Mouse (Mus musculus) forebrain, embryonic 14.5 days (tissue): ENCODE data around the gene Tnni2. TPM values are rescaled to one million over a fixed set of nuclear protein-coding genes. Genes with fewer than 3 reads are reported as not detected.

ENCODE experiments used
- ATAC-seq: fragments of 200-750 bp; cut with Nextera tagmentation; 2 replicates; pipeline ENCODE4 v1.8.0; 2017; ENCODE audit warnings: mild to moderate bottlenecking, moderate library complexity
- DNase-seq: peaks from one replicate; pipeline ENCODE4 v3.0.0-alpha.2; 2015; ENCODE audit warnings: low spot score
- H3K27ac ChIP-seq: fragments of 300-500 bp; sonication (generic); 2 replicates; pipeline ENCODE4 v1.5.1; 2014; ENCODE audit warnings: low read depth, mild to moderate bottlenecking, control low read depth, low read length, moderate library complexity
- H3K27me3 ChIP-seq: fragments of 300-500 bp; sonication (generic); replicated peaks from 2 replicates; pipeline ENCODE4 v1.6.1; 2014; ENCODE audit warnings: low read length, control low read depth, mixed read lengths; ENCODE audit not compliant: control insufficient read depth, insufficient read depth
- H3K36me3 ChIP-seq: fragments of 300-500 bp; sonication (generic); 2 replicates; pipeline ENCODE4 v1.6.1; 2014; ENCODE audit warnings: low read length, control low read depth; ENCODE audit not compliant: control insufficient read depth, insufficient read depth
- H3K4me1 ChIP-seq: fragments of 300-500 bp; sonication (generic); 2 replicates; pipeline ENCODE4 v1.6.1; 2014; ENCODE audit warnings: antibody characterized with exemption, low read length, control low read depth; ENCODE audit not compliant: control insufficient read depth, insufficient read depth
- H3K4me2 ChIP-seq: fragments of 300-500 bp; sonication (generic); 2 replicates; pipeline ENCODE4 v1.6.1; 2014; ENCODE audit warnings: mild to moderate bottlenecking, control low read depth, low read length
- H3K4me3 ChIP-seq: fragments of 300-500 bp; sonication (generic); 2 replicates; pipeline ENCODE4 v1.5.1; 2014; ENCODE audit warnings: low read depth, low read length, control low read depth
- H3K9ac ChIP-seq: fragments of 300-500 bp; sonication (generic); 2 replicates; pipeline ENCODE4 v1.6.1; 2014; ENCODE audit warnings: mild to moderate bottlenecking, low read length, control low read depth, moderate library complexity
- H3K9me3 ChIP-seq: fragments of 300-500 bp; sonication (generic); replicated peaks from 2 replicates; pipeline ENCODE4 v1.6.1; 2016; ENCODE audit warnings: low read length, control low read depth, mixed read lengths; ENCODE audit not compliant: control insufficient read depth
- WGBS: fragments of 180-500 bp; shearing (Covaris S2); extraction: QIAGEN DNeasy Blood & Tissue Kit; methylation state at CpG from one replicate; pipeline ENCODE4 v1.1.7; 2014; 5-methylcytosine and 5-hydroxymethylcytosine counted together
- polyA plus RNA-seq: library from polyadenylated mRNA; unstranded; fragments of >200 nt; fragmentation: Nextera tagmentation; extraction: Ambion mirVana; gene quantifications from 2 replicates; pipeline ENCODE4 v1.2.1, GENCODE M21; 2014

Tnni2 gene
- polyA plus RNA-seq, 1 experiment from 2014 or later: 0.67 TPM

- no peaks in the 10 kb centered on the region for H3K27me3 ChIP-seq
- H3K27ac ChIP-seq: no peak overlapping the region
- H3K4me2 ChIP-seq: no peak overlapping the region
- H3K9ac ChIP-seq: no peak overlapping the region
- H3K4me3 ChIP-seq: no peak overlapping the region
- no peaks in the 10 kb centered on the region for H3K36me3 ChIP-seq
- WGBS: 36% methylated on average over 6 of the region's 6 CpGs
- H3K9me3 ChIP-seq: no peaks in the 10 kb centered on the region
- DNase-seq: no peak
- ATAC-seq: no peak
- peaks cover 3% of the 10 kb centered on the region; the same call in 1 of the 2 replicates for H3K4me1 ChIP-seq
Observed at GRCm38 (mm10) chr7:142471414-142471861, 29.8 kb downstream of the Tnni2 start.

GRCm38 (mm10) chr7:142471884-142472570, 30.4 kb downstream of the Tnni2 start:
- Histone ChIP-seq H3K27me3 (no peaks in the 10 kb centered on the region), H3K27ac (no peak overlapping the region), H3K4me1 (peaks cover 3% of the 10 kb centered on the region; the same call in 1 of the 2 replicates), H3K4me3 (no peak overlapping the region), H3K4me2 (no peak overlapping the region), H3K9ac (peak overlapping the region; percentile 13; the same call in 1 of the 2 replicates), H3K9me3 (no peaks in the 10 kb centered on the region), H3K36me3 (no peaks in the 10 kb centered on the region)
- no peak for ATAC-seq
- no peak for DNase-seq
- WGBS: 45% methylated on average over 15 of the region's 15 CpGs

GRCm38 (mm10) chr7:142472936-142473335, 31.3 kb downstream of the Tnni2 start:
- Histone ChIP-seq H3K4me3 (no peak overlapping the region), H3K4me1 (peaks cover 3% of the 10 kb centered on the region; the same call in 1 of the 2 replicates), H3K9ac (no peak overlapping the region), H3K9me3 (no peaks in the 10 kb centered on the region), H3K36me3 (no peaks in the 10 kb centered on the region), H3K27ac (no peak overlapping the region), H3K4me2 (no peak overlapping the region), H3K27me3 (no peaks in the 10 kb centered on the region)
- 91% methylated on average over 4 of the region's 4 CpGs for WGBS
- no peak for ATAC-seq
- DNase-seq: no peak

GRCm38 (mm10) chr7:142473476-142473875, 31.9 kb downstream of the Tnni2 start:
- Histone ChIP-seq H3K9me3 (no peaks in the 10 kb centered on the region), H3K36me3 (no peaks in the 10 kb centered on the region), H3K9ac (no peak overlapping the region), H3K4me3 (no peak overlapping the region), H3K4me1 (peaks cover 3% of the 10 kb centered on the region; the same call in 1 of the 2 replicates), H3K4me2 (no peak overlapping the region), H3K27ac (no peak overlapping the region), H3K27me3 (no peaks in the 10 kb centered on the region)
- DNase-seq (no peak), ATAC-seq (no peak)
- WGBS: 84% methylated on average over 2 of the region's 2 CpGs

GRCm38 (mm10) chr7:142474799-142475198, 33.2 kb downstream of the Tnni2 start:
- Histone ChIP-seq H3K4me1 (peaks cover 3% of the 10 kb centered on the region; the same call in 1 of the 2 replicates), H3K9ac (no peak overlapping the region), H3K9me3 (no peaks in the 10 kb centered on the region), H3K27ac (no peak overlapping the region), H3K36me3 (no peaks in the 10 kb centered on the region), H3K4me3 (no peak overlapping the region), H3K27me3 (no peaks in the 10 kb centered on the region), H3K4me2 (no peak overlapping the region)
- 86% methylated on average over 14 of the region's 14 CpGs for WGBS
- no peak for DNase-seq
- no peak for ATAC-seq

GRCm38 (mm10) chr7:142475641-142476040, 34.0 kb downstream of the Tnni2 start:
- DNase-seq: no peak

GRCm38 (mm10) chr7:142476271-142476670, 34.7 kb downstream of the Tnni2 start:
- Histone ChIP-seq H3K9ac (no peak overlapping the region), H3K36me3 (no peaks in the 10 kb centered on the region), H3K4me1 (peaks cover under 1% of the 10 kb centered on the region), H3K27me3 (no peaks in the 10 kb centered on the region), H3K9me3 (no peaks in the 10 kb centered on the region), H3K4me3 (no peak overlapping the region), H3K4me2 (no peak overlapping the region), H3K27ac (no peak overlapping the region)
- DNase-seq (no peak), ATAC-seq (no peak)
- 82% methylated on average over 5 of the region's 5 CpGs for WGBS

More at GRCm38 (mm10) chr7:142475641-142476040, 34.0 kb downstream of the Tnni2 start:
- peaks cover 3% of the 10 kb centered on the region; the same call in 1 of the 2 replicates for H3K4me1 ChIP-seq
- 57% methylated on average over 7 of the region's 7 CpGs for WGBS
- H3K9ac ChIP-seq: no peak overlapping the region
- H3K36me3 ChIP-seq: no peaks in the 10 kb centered on the region
- H3K27me3 ChIP-seq: no peaks in the 10 kb centered on the region
- ATAC-seq: no peak
- no peak overlapping the region for H3K4me3 ChIP-seq
- no peak overlapping the region for H3K4me2 ChIP-seq
- H3K9me3 ChIP-seq: no peaks in the 10 kb centered on the region
- H3K27ac ChIP-seq: no peak overlapping the region

- no peaks in the 10 kb centered on the region for H3K27me3 ChIP-seq
- DNase-seq (no peak), ATAC-seq (no peak)
- H3K9me3 ChIP-seq: no peaks in the 10 kb centered on the region
- H3K27ac ChIP-seq: no peak overlapping the region
- H3K4me1 ChIP-seq: peaks cover 7% of the 10 kb centered on the region
- H3K9ac ChIP-seq: no peak overlapping the region
- H3K4me3 ChIP-seq: no peak overlapping the region
- H3K4me2 ChIP-seq: no peak overlapping the region
- no peaks in the 10 kb centered on the region for H3K36me3 ChIP-seq
- WGBS: 85% methylated on average over 13 of the region's 13 CpGs
Observed at GRCm38 (mm10) chr7:142476795-142477452, 35.3 kb downstream of the Tnni2 start.

GRCm38 (mm10) chr7:142478001-142478400, 36.4 kb downstream of the Tnni2 start:
- no peak for ATAC-seq
- Histone ChIP-seq H3K27me3 (no peaks in the 10 kb centered on the region), H3K9ac (no peak overlapping the region), H3K4me2 (no peak overlapping the region), H3K36me3 (no peaks in the 10 kb centered on the region), H3K9me3 (no peaks in the 10 kb centered on the region), H3K4me1 (peaks cover 18% of the 10 kb centered on the region), H3K4me3 (no peak overlapping the region), H3K27ac (no peak overlapping the region)
- 94% methylated on average over 6 of the region's 6 CpGs for WGBS
- DNase-seq: no peak
